Mouse (Mus musculus) cerebellum, adult 2 months (tissue): ENCODE results near the gene Hdac7. TPM values are rescaled to one million over a fixed set of nuclear protein-coding genes. Genes with fewer than 3 reads are reported as not detected.

Experiments used
- DNase-seq, 2 experiments: peaks; one replicate each; pipeline ENCODE4 v3.0.0; 2021
- H3K27ac ChIP-seq: fragments of 200-500 bp; 2 replicates; pipeline ENCODE4 v1.5.1; 2012; ENCODE audit warnings: low read length, control low read depth, inconsistent platforms; ENCODE audit not compliant: insufficient read depth
- H3K27me3 ChIP-seq: fragments of 200-500 bp; 2 replicates; pipeline ENCODE4 v1.6.1; 2012; ENCODE audit warnings: inconsistent platforms, mild to moderate bottlenecking, low read length, moderate library complexity; ENCODE audit not compliant: control insufficient read depth, insufficient read depth
- H3K4me1 ChIP-seq: fragments of 200-500 bp; 2 replicates; pipeline ENCODE4 v1.6.1; 2011; ENCODE audit warnings: low read length; ENCODE audit not compliant: control insufficient read depth, insufficient read depth
- H3K4me3 ChIP-seq: fragments of 200-500 bp; replicated peaks from 2 replicates; pipeline ENCODE3; 2011; ENCODE audit warnings: mild to moderate bottlenecking, low read depth, low read length, control low read depth; ENCODE audit not compliant: insufficient read depth
- CTCF ChIP-seq: fragments of 200-500 bp; IDR thresholded peaks from 2 replicates; pipeline ENCODE4 v1.5.1; 2011; ENCODE audit warnings: low read depth, mild to moderate bottlenecking, control low read depth, low read length, moderate library complexity, borderline replicate concordance; ENCODE audit not compliant: insufficient read depth
- POLR2A ChIP-seq: fragments of 200-500 bp; IDR thresholded peaks from 2 replicates; pipeline ENCODE4 v1.6.1; 2011; ENCODE audit warnings: low read length, control low read depth, borderline replicate concordance; ENCODE audit not compliant: insufficient read depth
- WGBS: fragments of 180-500 bp; shearing (Covaris S2); methylation state at CpG from one replicate; pipeline ENCODE4 v1.1.7; 2018; 5-methylcytosine and 5-hydroxymethylcytosine counted together
- polyA plus RNA-seq: library from polyadenylated mRNA; depleted of rRNA; stranded (reverse); fragments of >200 nt; gene quantifications from 2 replicates; pipeline ENCODE4 v1.2.3, GENCODE M21; 2012; rRNA removed

Gene Hdac7
- polyA plus RNA-seq, 1 experiment = 40.9 TPM

GRCm38 (mm10) chr15:97745331-97745730, 99.0 kb downstream of the Hdac7 start:
- peak in 1 of 2 experiments; percentile 44 for DNase-seq
- H3K27me3 ChIP-seq = no peaks in the 10 kb centered on the region
- H3K4me3 ChIP-seq = no peak overlapping the region
- H3K4me1 ChIP-seq = no peaks in the 10 kb centered on the region
- TF ChIP-seq CTCF (no peak), POLR2A (no peak)
- no peak overlapping the region for H3K27ac ChIP-seq
- 33% methylated on average over 10 of the region's 10 CpGs for WGBS

- Histone ChIP-seq H3K4me1 (no peaks in the 10 kb centered on the region), H3K27me3 (no peaks in the 10 kb centered on the region), H3K27ac (no peak overlapping the region), H3K4me3 (no peak overlapping the region)
- 77% methylated on average over 10 of the region's 10 CpGs for WGBS
- TF ChIP-seq CTCF = no peak
- no peak for TF ChIP-seq POLR2A
- no peak for DNase-seq
Measured at GRCm38 (mm10) chr15:97744930-97745329, 99.4 kb downstream of the Hdac7 start.

- TF ChIP-seq POLR2A (no peak), CTCF (no peak)
- Histone ChIP-seq H3K4me3 (no peak overlapping the region), H3K27ac (no peak overlapping the region), H3K4me1 (no peaks in the 10 kb centered on the region), H3K27me3 (no peaks in the 10 kb centered on the region)
- 73% methylated on average over 12 of the region's 12 CpGs for WGBS
- DNase-seq = no peak
Measured at GRCm38 (mm10) chr15:97743961-97744525, 100.3 kb downstream of the Hdac7 start.

- Histone ChIP-seq H3K27ac (no peak overlapping the region), H3K27me3 (no peaks in the 10 kb centered on the region), H3K4me3 (no peak overlapping the region), H3K4me1 (no peaks in the 10 kb centered on the region)
- DNase-seq = no peak
- WGBS = 85% methylated on average over 5 of the region's 5 CpGs
- no peak for TF ChIP-seq CTCF
- no peak for TF ChIP-seq POLR2A
Measured at GRCm38 (mm10) chr15:97743210-97743609, 101.1 kb downstream of the Hdac7 start.

Other genes starting within 250 kb of the Hdac7 start
- 25.3 and 26.0 TPM in 2 replicates for gene Rpap3, start 138.7 kb downstream of the Hdac7 start, polyA plus RNA-seq
- 1.7 and 1.8 TPM in 2 replicates for gene Endou, start 113.2 kb downstream of the Hdac7 start, polyA plus RNA-seq
- 35.0 and 36.5 TPM in 2 replicates for gene Rapgef3, start 76.5 kb downstream of the Hdac7 start, polyA plus RNA-seq
- 129 and 133 TPM in 2 replicates for gene Slc48a1, start 66.0 kb downstream of the Hdac7 start, polyA plus RNA-seq
- 0.41 and 0.46 TPM in 2 replicates for gene Vdr, start 66.1 kb upstream of the Hdac7 start, polyA plus RNA-seq
- 74.1 and 74.5 TPM in 2 replicates for gene Tmem106c, start 119.7 kb upstream of the Hdac7 start, polyA plus RNA-seq
- 2.2 and 2.4 TPM in 2 replicates for gene Col2a1, start 160.2 kb upstream of the Hdac7 start, polyA plus RNA-seq
- gene Pfkm, start 248.1 kb upstream of the Hdac7 start, polyA plus RNA-seq = 471 and 489 TPM in 2 replicates
- gene Senp1, start 249.2 kb upstream of the Hdac7 start, polyA plus RNA-seq = 14.7 and 16.8 TPM in 2 replicates